Mouse (Mus musculus) liver, adult 2 months (tissue): ENCODE data around the gene Arl15.

ENCODE experiments used
- CTCF ChIP-seq: fragments of 200-500 bp; IDR thresholded peaks from 2 replicates; pipeline ENCODE4 v1.5.1; 2011; ENCODE audit warnings: low read depth, low read length, control low read depth
- POLR2A ChIP-seq: fragments of 200-500 bp; IDR thresholded peaks from 2 replicates; pipeline ENCODE4 v1.6.1; 2011; ENCODE audit warnings: low read length, control low read depth; ENCODE audit not compliant: insufficient read depth; ENCODE audit errors: extremely low read depth

DNA sequence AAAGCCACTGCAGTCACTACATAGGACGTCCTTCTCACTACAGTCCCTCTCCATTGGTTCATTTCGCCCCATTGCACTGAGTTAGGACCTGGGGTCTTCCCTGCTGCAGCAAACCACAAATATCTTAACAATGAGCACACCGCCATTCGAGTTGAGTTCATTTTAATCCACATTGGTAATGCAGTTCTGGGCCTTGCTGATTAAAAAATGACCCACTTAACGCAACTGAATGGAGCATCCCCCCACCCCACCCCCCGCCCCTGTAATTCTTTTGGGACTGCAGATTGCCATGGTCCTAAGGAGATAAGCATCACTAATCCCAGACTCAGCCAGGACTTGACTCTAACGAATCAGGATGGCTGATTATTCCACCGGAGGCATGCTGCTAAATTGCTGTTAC, 280.2 kb downstream of the Arl15 start:
- TF ChIP-seq POLR2A (no peak), CTCF (no peak)
